Mouse (Mus musculus): Measurements from ENCODE around the gene Nr1i3.

- no peak for TF ChIP-seq CTCF (IDR thresholded peaks at IDR 0.05; ENCODE audit: low read depth)
- no peak for TF ChIP-seq EP300 (IDR thresholded peaks at IDR 0.05; ENCODE audit: low read depth)
Measured at GRCm38 (mm10) chr1:171230215-171230614, 16.4 kb downstream of the Nr1i3 start.

Data from heart, postnatal 0 days (tissue).